Mouse (Mus musculus) CD8-positive naive resting alpha-beta T cell, adult 2 months (primary cell): Measurements from ENCODE around the gene Methig1.
"Not testable (repeated sequence)": the region's sequence is repeated elsewhere in the genome, so short reads cannot be mapped to it uniquely, and the experiment has no call there.

Source experiments
- DNase-seq, 2 experiments: peaks; one replicate each; pipeline ENCODE4 v3.0.0; 2022; ENCODE audit warnings: low read depth in 2 of 2, low spot score in 2 of 2

The Methig1 gene

DNA sequence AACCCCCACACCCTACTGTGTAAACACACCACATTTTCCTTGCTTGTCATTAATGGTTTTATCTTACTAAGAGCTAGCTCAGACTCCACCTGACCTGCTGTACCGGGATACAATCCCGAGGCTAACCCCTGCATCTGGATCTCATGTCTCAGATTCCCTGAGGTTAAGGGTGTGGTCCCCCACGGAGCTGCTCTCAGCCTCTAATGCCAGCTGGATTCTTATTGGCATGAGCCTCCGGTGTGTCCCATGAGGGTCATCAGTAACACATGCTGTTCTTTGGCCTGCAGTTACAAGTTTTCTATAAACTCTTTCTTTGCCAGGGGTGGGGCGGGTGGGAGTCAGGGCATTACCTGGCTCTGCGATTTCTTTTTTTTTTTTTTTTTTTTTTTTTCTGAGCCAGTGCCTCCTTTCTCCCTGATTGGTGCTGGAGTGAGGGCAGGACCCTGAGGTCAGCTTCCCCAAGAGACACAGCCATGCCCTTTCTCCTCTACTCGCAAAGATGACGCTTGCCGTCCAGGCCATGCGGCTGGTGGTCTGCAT is at the start of gene Methig1, which contains the start of gene Mettl7a2:
TSS of gene Methig1 (plus strand) at position 439 of the 540 bp plus-strand sequence.
TSS of gene Mettl7a2 (plus strand) at position 490 of the 540 bp plus-strand sequence.
- DNase-seq = no peak

- DNase-seq = no peak
Observed at GRCm38 (mm10) chr15:100303428-100304018, 49.4 kb upstream of the Methig1 start.

GRCm38 (mm10) chr15:100304019-100304991 is 48.6 kb upstream of the Methig1 start, which contains the start of gene Mettl7a1:
TSS of gene Mettl7a1 (plus strand) at chr15:100304140.
- peak; percentile 17 to 35 for DNase-seq

- DNase-seq = no peak
Observed at GRCm38 (mm10) chr15:100306201-100306600, 46.7 kb upstream of the Methig1 start.

- peak in 1 of 2 experiments; percentile 35 for DNase-seq
Observed at GRCm38 (mm10) chr15:100307438-100308096, 45.4 kb upstream of the Methig1 start.

DNA sequence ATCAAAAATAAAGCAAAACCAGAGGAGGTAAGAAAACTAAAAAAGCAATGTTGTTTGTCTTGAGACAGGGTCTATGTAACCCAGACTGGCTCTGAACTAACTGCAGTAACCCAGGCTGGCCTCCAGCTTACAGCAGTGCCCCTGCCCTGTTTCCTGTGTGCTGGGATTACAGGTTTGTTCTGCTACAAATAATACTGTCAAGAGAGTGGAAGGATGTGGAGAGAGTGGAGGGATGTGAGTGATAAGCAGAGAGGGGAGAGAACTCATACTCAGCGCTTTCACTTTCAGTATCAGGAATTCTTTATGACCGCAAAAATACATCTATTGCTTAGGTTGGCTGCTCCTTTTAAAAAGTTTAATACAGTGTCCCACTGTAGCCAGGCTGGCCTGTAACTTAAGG is 40.6 kb upstream of the Methig1 start:
- peak in 1 of 2 experiments; percentile 12 for DNase-seq

DNA sequence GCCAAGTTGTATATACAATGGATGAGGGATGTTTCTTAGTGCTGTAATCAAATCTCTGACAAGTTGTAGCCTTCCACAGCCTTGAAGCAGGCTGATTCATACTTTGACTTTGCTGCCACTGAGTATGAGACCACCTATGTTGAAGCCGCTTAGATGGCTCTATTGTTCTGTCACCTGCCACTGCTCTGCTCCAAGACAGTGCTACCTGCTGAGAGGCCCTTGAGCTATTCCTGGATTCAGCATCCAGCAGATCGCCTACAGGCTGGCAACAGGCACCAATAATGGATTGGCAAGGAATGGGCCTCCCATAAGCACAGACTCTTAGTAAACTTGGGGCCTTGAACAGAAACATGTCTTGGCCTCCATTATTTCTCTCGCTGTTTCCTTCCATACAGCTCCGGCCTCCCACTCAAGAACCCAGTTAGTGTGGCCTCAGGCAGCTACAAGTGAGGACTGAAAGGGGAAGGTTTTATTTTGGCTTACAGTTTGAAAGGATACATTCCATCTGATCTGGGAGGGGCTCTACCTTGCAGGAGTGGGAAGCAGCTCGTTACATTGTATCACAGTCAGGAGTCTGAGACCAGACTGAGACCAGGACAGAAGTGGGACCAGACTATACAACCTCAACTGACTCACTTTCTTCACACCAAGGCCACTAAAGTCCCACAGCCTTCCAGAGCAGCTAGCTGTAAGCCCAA is 38.4 kb upstream of the Methig1 start:
- no peak for DNase-seq

DNA sequence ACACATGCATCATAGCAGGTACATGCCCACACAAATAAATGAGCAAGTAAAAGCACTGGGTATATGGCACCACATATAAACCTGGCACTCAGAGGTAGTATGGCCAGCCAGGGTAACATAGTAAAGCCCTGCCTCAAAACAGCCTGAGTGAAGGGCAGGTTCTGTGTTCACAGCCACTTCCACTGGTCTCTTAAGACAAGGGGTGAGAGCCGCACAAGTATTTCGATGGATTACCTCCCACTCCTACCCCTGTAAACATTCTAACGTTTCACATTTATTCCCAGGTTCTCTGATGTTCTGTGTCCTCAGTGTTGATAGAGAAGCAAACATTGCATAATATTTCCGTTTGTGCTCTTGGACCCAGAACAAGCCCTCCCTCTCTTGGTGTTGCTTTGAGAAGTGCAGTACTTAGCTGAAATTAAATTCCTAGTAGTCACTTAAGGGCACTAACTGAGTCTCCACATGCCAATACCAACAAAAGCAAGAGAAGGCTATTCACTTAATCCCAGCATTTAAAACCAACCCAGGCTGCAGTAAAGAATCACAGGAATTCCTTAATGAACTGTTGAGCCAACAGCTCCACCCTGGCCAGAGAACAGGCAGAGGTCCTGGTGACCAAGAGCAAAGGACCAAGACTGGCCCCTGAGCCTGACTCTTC is 34.8 kb upstream of the Methig1 start:
- not testable (repeated sequence) for DNase-seq

DNA sequence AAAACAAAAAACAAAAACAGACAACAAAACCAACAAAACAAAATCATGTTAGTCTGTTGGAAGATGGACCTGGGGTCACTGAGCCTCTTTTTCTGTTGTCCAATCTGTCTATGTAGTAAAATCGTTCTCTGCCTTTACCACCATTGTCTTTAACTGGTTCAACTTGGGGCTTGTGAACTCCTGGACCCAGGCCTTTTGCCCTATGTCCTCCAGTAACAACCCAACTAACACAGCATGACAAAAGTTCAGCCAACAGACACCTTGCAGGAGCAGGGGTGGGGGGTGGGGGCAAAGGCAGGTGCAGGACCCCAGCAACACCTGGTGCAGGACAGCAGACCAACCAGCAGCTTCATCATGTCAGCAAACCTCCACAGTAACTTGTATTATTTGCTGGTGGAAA is 33.1 kb upstream of the Methig1 start:
- no peak for DNase-seq

DNA sequence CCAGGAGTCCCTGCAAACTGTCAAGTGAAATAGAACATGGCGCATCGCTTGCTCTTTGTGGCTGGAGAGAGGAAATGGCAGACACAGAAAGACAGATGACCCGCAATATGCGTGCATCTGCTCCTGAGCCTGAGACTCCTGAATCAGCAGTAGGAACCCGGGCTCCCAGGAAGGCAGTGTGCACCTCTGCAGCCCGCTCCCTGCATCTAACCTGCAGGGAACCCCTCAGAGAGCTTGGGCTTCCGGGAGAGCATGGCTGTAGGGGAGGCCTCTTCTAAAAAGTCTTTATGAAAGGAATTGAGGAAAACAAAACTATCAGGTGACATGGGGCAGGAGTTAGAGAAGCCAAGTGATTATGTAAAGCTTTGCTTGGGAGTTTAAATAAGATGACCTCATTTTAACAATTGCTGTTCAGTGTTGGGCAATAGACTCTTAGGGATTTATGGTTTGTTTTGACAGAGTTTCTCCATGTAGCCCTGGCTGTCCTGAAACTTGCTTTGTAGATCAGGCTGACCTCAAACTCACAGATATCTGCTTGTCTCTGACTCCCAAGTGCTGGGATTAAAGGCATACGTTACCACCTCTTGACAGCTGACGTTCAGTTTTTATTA is 32.5 kb upstream of the Methig1 start:
- no peak for DNase-seq

- no peak for DNase-seq
Observed at GRCm38 (mm10) chr15:100321134-100321533, 31.8 kb upstream of the Methig1 start.

GRCm38 (mm10) chr15:100324021-100324591 is 28.8 kb upstream of the Methig1 start:
- no peak for DNase-seq

DNA sequence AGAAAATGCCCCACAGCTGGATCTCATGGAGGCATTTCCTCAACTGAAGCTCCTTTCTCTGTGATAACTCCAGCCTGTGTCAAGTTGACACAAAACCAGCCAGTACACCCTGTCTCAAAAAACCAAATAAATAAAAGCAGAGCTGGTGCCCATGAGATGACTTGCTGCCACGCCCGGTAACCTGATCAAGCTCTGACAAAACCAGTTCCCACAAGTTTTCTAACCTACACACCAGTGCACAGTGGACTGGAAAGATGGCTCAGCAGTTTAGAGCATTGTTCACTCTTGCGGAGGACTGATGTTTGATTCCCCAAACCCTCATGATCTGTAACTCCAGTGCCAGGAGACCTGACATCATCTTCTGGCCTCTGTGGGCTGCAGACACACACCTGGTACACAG is 27.7 kb upstream of the Methig1 start:
- DNase-seq = no peak

GRCm38 (mm10) chr15:100328089-100328488 is 24.9 kb upstream of the Methig1 start:
- DNase-seq = not testable (repeated sequence)

DNA sequence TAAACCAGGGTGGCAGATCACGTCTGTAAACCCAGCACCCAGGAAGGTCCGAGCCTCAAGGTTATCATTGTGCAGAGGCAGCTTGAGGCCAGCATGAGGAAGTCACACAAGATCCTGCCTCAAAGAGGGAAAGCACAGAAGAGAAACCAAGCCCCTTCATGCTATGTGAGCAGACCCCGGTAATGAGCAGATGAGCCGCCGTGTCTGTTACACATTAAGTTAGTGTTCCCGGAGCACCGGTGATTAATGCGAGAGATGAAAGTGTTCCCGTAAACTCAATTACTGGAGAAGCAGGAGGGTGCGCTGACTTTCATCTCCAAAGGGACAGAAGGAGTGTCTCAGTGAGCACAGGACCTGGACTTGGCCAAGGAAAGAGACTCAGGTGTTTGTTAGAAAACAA is 23.6 kb upstream of the Methig1 start:
- DNase-seq = not testable (repeated sequence)

- no peak for DNase-seq
Observed at GRCm38 (mm10) chr15:100330739-100331138, 22.2 kb upstream of the Methig1 start.

- DNase-seq = not testable (repeated sequence)
Observed at GRCm38 (mm10) chr15:100332077-100332961, 20.6 kb upstream of the Methig1 start.

DNA sequence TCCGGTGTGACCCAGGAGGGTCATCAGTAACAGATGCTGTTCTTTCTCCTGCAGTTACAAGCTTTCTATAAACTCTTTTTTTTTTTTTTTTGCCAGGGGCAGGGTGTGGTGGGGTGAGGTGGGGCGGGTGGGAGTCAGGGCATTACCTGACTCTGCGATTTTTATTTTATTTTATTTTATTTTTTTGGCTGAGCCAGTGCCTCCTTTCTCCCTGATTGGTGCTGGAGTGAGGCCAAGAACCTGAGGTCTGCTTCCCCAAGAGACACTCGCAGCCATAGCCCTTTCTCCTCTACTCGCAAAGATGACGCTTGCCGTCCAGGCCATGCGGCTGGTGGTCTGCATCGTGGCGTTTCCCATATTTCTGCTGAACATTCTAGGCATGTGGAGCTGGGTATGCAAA is 18.3 kb upstream of the Methig1 start, which contains the start of gene Mettl7a3:
TSS of gene Mettl7a3 (plus strand) at position 301 of the 400 bp plus-strand sequence.
- no peak for DNase-seq
